Mouse (Mus musculus) heart, adult 18-20 months (tissue): ENCODE measurements around the gene Tas2r121. TPM values are rescaled to one million over a fixed set of nuclear protein-coding genes. Genes with fewer than 3 reads are reported as not detected.
"Not testable (repeated sequence)": the region's sequence is repeated elsewhere in the genome, so short reads cannot be mapped to it uniquely, and the experiment has no call there.

Experiments
- DNase-seq, 2 experiments: peaks; one replicate each; pipeline ENCODE4 v3.0.0; 2021 to 2022; ENCODE audit warnings: mixed read lengths in 1 of 2
- long read RNA-seq, 2 experiments: library from polyadenylated mRNA; stranded (forward); transcript quantifications; one replicate each; pipeline ENCODE4 v2.0.0; 2021
- total RNA-seq, 2 experiments: library from RNA; stranded (reverse); gene quantifications; 2 replicates each; pipeline ENCODE4 v1.2.3; 2021

The Tas2r121 gene
- not detected for total RNA-seq
- long read RNA-seq, experiment 1, result 0 reads
- long read RNA-seq, experiment 2, result 0 reads

GRCm38 (mm10) chr6:132700907-132701306 is at the start of gene Tas2r121:
Tas2r121 (minus strand) TSS chr6:132701007.
- DNase-seq, result no peak

GRCm38 (mm10) chr6:132750206-132750605 is 49.4 kb upstream of the Tas2r121 start:
- no peak for DNase-seq

- no peak for DNase-seq
Observed at GRCm38 (mm10) chr6:132737935-132738334, 37.1 kb upstream of the Tas2r121 start, which contains the start of gene Tas2r115. Tas2r115 (minus strand) TSS chr6:132738035.

- DNase-seq, result no peak
Observed at GRCm38 (mm10) chr6:132711828-132712227, 11.0 kb upstream of the Tas2r121 start, which contains the start of gene Tas2r122. Tas2r122 (minus strand) TSS chr6:132711928.

GRCm38 (mm10) chr6:132691596-132691995 is 9.2 kb downstream of the Tas2r121 start:
- DNase-seq, result not testable (repeated sequence)

GRCm38 (mm10) chr6:132656653-132657052 is 44.2 kb downstream of the Tas2r121 start, which contains the start of gene Tas2r120:
Tas2r120 (plus strand) TSS chr6:132656953.
- DNase-seq, result no peak

- DNase-seq, result no peak
Observed at GRCm38 (mm10) chr6:132651426-132651825, 49.4 kb downstream of the Tas2r121 start, which contains the start of gene A630073D07Rik. A630073D07Rik (minus strand) TSS chr6:132651526.

Other genes with a start within 250 kb of the Tas2r121 start
- gene Prh1, start 131.2 kb downstream of the Tas2r121 start, total RNA-seq, result not detected
- not detected for gene Prp2, start 105.1 kb downstream of the Tas2r121 start, total RNA-seq
- gene A630073D07Rik, start 49.5 kb downstream of the Tas2r121 start, total RNA-seq, result not detected
- not detected for gene Tas2r120, start 44.1 kb downstream of the Tas2r121 start, total RNA-seq
- not detected for gene Tas2r122, start 10.9 kb upstream of the Tas2r121 start, total RNA-seq
- gene Tas2r115, start 37.0 kb upstream of the Tas2r121 start, total RNA-seq, result not detected
- not detected for gene Tas2r124, start 53.7 kb upstream of the Tas2r121 start, total RNA-seq
- gene Tas2r102, start 61.1 kb upstream of the Tas2r121 start, total RNA-seq, result not detected
- not detected for gene Tas2r136, start 77.2 kb upstream of the Tas2r121 start, total RNA-seq
- gene Tas2r117, start 101.8 kb upstream of the Tas2r121 start, total RNA-seq, result not detected
- gene Tas2r123, start 146.1 kb upstream of the Tas2r121 start, total RNA-seq, result not detected
- gene Tas2r116, start 154.4 kb upstream of the Tas2r121 start, total RNA-seq, result not detected
- not detected for gene Tas2r110, start 167.0 kb upstream of the Tas2r121 start, total RNA-seq
- not detected for gene Tas2r113, start 192.0 kb upstream of the Tas2r121 start, total RNA-seq
- not detected for gene Tas2r125, start 208.6 kb upstream of the Tas2r121 start, total RNA-seq